Mouse (Mus musculus): ENCODE data around the gene Mrpl27.
"Not testable (repeated sequence)": the region's sequence is repeated elsewhere in the genome, so short reads cannot be mapped to it uniquely, and the experiment has no call there.

The Mrpl27 gene

GRCm38 (mm10) chr11:94665281-94665680 lies 11.7 kb downstream of the Mrpl27 start:
- no peak for DNase-seq (ENCODE audit: extremely low read depth, insufficient read length, low spot score)

- no peak for DNase-seq (ENCODE audit: extremely low read depth, insufficient read length, low spot score)
Measured at GRCm38 (mm10) chr11:94674984-94675383, 21.4 kb downstream of the Mrpl27 start.

- no peak for DNase-seq (ENCODE audit: extremely low read depth, insufficient read length, low spot score)
Measured at GRCm38 (mm10) chr11:94675446-94675845, 21.9 kb downstream of the Mrpl27 start.

- DNase-seq (ENCODE audit: extremely low read depth, insufficient read length, low spot score) = no peak
Measured at GRCm38 (mm10) chr11:94676308-94676707, 22.7 kb downstream of the Mrpl27 start.

- peak; percentile 92 for DNase-seq (ENCODE audit: extremely low read depth, insufficient read length, low spot score)
Measured at GRCm38 (mm10) chr11:94676754-94677606, 23.4 kb downstream of the Mrpl27 start, which contains the start of gene Xylt2. Xylt2 (minus strand) TSS chr11:94677515.

GRCm38 (mm10) chr11:94677607-94678145 lies 24.1 kb downstream of the Mrpl27 start:
- no peak for DNase-seq (ENCODE audit: extremely low read depth, insufficient read length, low spot score)

- no peak for DNase-seq (ENCODE audit: extremely low read depth, insufficient read length, low spot score)
Measured at GRCm38 (mm10) chr11:94680639-94681038, 27.1 kb downstream of the Mrpl27 start.

- DNase-seq (ENCODE audit: extremely low read depth, insufficient read length, low spot score) = no peak
Measured at GRCm38 (mm10) chr11:94681640-94682039, 28.1 kb downstream of the Mrpl27 start.

- DNase-seq (ENCODE audit: extremely low read depth, insufficient read length, low spot score) = no peak
Measured at GRCm38 (mm10) chr11:94682427-94682826, 28.9 kb downstream of the Mrpl27 start.

GRCm38 (mm10) chr11:94687178-94687577 lies 33.6 kb downstream of the Mrpl27 start:
- DNase-seq (ENCODE audit: extremely low read depth, insufficient read length, low spot score) = no peak

GRCm38 (mm10) chr11:94692502-94692901 lies 38.9 kb downstream of the Mrpl27 start:
- DNase-seq (ENCODE audit: extremely low read depth, insufficient read length, low spot score) = not testable (repeated sequence)

- no peak for DNase-seq (ENCODE audit: extremely low read depth, insufficient read length, low spot score)
Measured at GRCm38 (mm10) chr11:94695508-94695907, 41.9 kb downstream of the Mrpl27 start.

GRCm38 (mm10) chr11:94697140-94697539 lies 43.6 kb downstream of the Mrpl27 start:
- no peak for DNase-seq (ENCODE audit: extremely low read depth, insufficient read length, low spot score)

GRCm38 (mm10) chr11:94697703-94698464 lies 44.3 kb downstream of the Mrpl27 start:
- no peak for DNase-seq (ENCODE audit: extremely low read depth, insufficient read length, low spot score)

GRCm38 (mm10) chr11:94699399-94699798 lies 45.8 kb downstream of the Mrpl27 start:
- DNase-seq (ENCODE audit: extremely low read depth, insufficient read length, low spot score) = no peak

GRCm38 (mm10) chr11:94701401-94702215 lies 48.0 kb downstream of the Mrpl27 start:
- no peak for DNase-seq (ENCODE audit: extremely low read depth, insufficient read length, low spot score)

- DNase-seq (ENCODE audit: extremely low read depth, insufficient read length, low spot score) = no peak
Measured at GRCm38 (mm10) chr11:94702216-94702610, 48.6 kb downstream of the Mrpl27 start.

- no peak for DNase-seq (ENCODE audit: extremely low read depth, insufficient read length, low spot score)
Measured at GRCm38 (mm10) chr11:94704020-94704419, 50.5 kb downstream of the Mrpl27 start.

GRCm38 (mm10) chr11:94704472-94704871 lies 50.9 kb downstream of the Mrpl27 start, which contains the start of gene Gm11541:
Gm11541 (minus strand) TSS chr11:94704499.
- no peak for DNase-seq (ENCODE audit: extremely low read depth, insufficient read length, low spot score)

All from 3134 (cell line).